Mouse (Mus musculus): ENCODE data around the gene Ogfod3. TPM values are rescaled to one million over a fixed set of nuclear protein-coding genes. Genes with fewer than 3 reads are reported as not detected.
A peak's percentile ranks its signal among the peaks of the same experiment; 100 is the strongest.

Gene Ogfod3
- total RNA-seq (2018; cell fraction: chromatin; rRNA removed): 1 to 10 TPM in 15 of 26 experiments, under 1 TPM in 8, not detected in 3; 0.49 to 3.6 (median 1.6) TPM
- 10 to 100 TPM in 1 of 26 experiments, 1 to 10 TPM in 25; 6.0 to 11.4 (median 8.1) TPM for total RNA-seq (2018; cell fraction: cytosol; rRNA removed)
- 10 to 100 TPM in 1 of 26 experiments, 1 to 10 TPM in 25; 1.6 to 10.4 (median 5.8) TPM for total RNA-seq (2018; cell fraction: nucleus; rRNA removed)
- polyA plus RNA-seq (2018): 8.1 to 12.7 TPM (median 12.5 TPM) in 3 replicates

DNA sequence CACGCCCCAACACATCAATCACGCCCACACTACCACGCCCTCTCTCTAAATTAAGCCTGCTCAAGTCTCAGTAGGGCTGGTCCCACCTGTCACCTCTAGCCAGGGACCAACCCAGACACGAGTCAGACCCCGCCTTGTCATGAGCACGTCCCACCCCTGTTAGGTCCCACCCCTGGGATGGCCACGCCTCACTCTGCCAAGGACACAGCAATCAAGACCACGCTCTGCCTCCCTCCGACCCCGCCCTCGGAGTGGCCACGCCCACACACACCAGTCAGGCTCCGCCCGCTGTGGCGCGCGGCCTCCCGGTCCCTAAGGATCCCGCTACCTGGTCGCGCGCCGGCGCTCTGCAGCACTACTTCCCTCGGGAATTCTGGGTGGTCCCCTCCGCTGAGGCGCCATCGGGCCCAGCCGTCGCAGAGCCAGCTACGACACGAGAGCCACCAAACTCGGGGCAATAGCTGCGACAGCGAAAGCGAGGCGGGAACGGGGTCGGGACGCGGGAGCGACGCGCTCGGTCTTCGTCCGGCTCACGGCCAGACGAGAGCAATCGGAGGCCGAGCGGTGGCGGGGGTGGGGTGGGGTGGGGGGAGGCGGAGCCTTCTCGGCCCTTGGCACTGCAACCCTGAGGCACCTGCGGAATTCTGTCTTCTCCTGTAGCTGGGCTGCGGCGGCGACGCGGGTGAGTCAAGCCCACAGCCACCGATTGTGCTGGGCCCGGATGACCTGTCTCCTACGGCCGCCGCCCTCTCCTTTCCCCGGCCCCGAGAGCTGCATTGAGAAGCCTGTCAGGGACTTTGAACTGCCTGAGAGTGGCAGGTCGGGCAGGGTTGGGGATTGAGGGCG, at the start of gene Ogfod3, which contains the start of gene Hexdc:
Ogfod3 (minus strand) TSS at position 551 of the 846 bp plus-strand sequence.
Hexdc (plus strand) TSS at position 273 of the 846 bp plus-strand sequence.
- 0% methylated on average over 68 of the region's 70 CpGs for WGBS (ENCODE audit: missing documents)

DNA sequence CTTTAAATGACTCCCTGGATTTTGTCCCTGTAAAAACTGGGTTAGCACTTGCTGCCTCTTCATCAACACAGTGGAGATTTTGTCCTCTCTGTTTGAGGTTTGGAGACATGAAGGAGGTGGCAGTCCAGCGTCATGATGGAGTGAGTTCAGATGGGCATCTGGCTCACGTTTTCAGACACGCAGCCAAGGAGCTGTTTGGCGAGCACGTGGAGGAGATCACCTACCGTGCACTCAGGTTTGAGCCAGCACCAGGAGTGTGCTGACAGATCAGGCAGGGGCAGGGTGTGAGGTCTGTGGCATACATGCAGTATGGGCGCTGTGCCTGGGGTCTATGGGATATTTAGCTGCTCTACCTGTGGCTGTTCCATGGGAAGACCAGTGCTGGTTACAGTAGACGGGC, 45.7 kb upstream of the Ogfod3 start:
- H3K36me3 ChIP-seq (ENCODE audit: inconsistent target): peaks cover 92% of the 10 kb centered on the region
- no peak overlapping the region for H3K27ac ChIP-seq
- H3K4me3 ChIP-seq (ENCODE audit: inconsistent target): no peak overlapping the region
- H3K79me2 ChIP-seq (ENCODE audit: inconsistent target): no peaks in the 10 kb centered on the region
- WGBS (ENCODE audit: missing documents): 93% methylated on average over 8 of the region's 8 CpGs

More for the DNA sequence above, at the start of gene Ogfod3, which contains the start of gene Hexdc:
- H3K4me3 ChIP-seq (ENCODE audit: inconsistent target): peak within 1 kb of the TSS; percentile 49
- H3K27ac ChIP-seq: no peak within 1 kb of the TSS
- H3K36me3 ChIP-seq (ENCODE audit: inconsistent target): no peaks in the 10 kb centered on the region; the same call in 1 of the 2 replicates
- no peaks in the 10 kb centered on the region for H3K79me2 ChIP-seq (ENCODE audit: inconsistent target)

DNA sequence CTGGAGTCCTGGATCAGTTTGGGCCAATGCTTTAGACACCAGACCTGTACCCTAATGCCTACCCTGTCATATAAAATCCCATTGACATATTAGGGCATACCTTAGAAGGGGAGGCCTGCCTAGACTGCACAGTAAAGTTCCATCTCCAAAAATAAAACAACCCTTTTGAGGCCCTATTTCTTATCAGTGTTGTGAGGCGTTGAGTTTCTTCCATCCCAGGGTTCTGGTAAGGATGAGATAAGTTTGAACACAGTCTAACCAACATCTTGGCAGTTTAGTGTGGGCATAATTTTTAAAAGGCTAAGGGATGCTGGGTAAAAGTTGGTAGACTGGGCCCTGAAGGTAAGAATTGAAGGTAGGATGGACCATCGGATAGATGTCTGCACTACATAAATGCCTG, 35.2 kb upstream of the Ogfod3 start:
- no peak overlapping the region for H3K27ac ChIP-seq
- peaks cover 12% of the 10 kb centered on the region; the same call in 1 of the 2 replicates for H3K36me3 ChIP-seq (ENCODE audit: inconsistent target)
- peaks cover 34% of the 10 kb centered on the region for H3K79me2 ChIP-seq (ENCODE audit: inconsistent target)
- H3K4me3 ChIP-seq (ENCODE audit: inconsistent target): no peak overlapping the region
- 100% methylated on average over 2 of the region's 2 CpGs for WGBS (ENCODE audit: missing documents)

DNA sequence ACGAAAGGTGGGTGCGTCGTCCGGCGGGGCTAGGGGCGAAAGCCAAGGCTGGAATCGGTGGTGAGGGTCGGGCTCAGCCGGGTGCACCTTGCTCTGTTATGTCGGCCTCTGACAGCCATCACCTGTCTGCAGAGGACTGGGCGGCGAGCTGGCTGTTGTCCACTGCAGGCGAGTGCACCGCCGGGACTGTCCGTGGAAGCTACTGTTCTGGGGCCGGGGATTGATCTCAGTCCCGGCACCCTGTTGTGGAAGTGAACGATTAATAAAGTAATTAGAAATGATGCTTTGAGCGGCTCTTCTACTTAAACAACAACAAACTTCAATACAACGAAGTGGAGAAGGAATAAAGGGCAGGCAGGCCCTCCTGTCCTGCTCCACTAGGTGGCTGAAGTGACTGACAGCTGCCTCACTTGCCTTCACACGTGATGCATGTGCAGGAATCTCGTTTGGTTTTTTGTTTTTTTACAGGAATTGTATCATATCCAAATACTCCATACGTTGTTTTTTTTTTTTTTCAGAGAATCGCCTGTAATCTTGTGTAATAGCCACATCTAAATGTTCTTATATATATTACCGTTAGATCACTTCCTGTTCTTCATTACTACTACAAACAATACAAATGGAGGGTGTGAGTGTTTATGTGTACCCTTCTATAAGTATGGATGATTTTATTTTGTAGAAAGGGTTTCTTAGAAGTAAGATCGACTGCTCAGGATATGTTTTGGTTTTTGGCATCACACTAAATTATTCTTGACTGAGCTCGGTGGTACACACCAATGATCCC, 33.0 kb upstream of the Ogfod3 start:
- Histone ChIP-seq H3K4me3 (ENCODE audit: inconsistent target) (peak overlapping the region; percentile 85), H3K79me2 (ENCODE audit: inconsistent target) (peaks cover 34% of the 10 kb centered on the region), H3K27ac (peak overlapping the region; percentile 79), H3K36me3 (ENCODE audit: inconsistent target) (no peaks in the 10 kb centered on the region)
- WGBS (ENCODE audit: missing documents): 3% methylated on average over 28 of the region's 28 CpGs

DNA sequence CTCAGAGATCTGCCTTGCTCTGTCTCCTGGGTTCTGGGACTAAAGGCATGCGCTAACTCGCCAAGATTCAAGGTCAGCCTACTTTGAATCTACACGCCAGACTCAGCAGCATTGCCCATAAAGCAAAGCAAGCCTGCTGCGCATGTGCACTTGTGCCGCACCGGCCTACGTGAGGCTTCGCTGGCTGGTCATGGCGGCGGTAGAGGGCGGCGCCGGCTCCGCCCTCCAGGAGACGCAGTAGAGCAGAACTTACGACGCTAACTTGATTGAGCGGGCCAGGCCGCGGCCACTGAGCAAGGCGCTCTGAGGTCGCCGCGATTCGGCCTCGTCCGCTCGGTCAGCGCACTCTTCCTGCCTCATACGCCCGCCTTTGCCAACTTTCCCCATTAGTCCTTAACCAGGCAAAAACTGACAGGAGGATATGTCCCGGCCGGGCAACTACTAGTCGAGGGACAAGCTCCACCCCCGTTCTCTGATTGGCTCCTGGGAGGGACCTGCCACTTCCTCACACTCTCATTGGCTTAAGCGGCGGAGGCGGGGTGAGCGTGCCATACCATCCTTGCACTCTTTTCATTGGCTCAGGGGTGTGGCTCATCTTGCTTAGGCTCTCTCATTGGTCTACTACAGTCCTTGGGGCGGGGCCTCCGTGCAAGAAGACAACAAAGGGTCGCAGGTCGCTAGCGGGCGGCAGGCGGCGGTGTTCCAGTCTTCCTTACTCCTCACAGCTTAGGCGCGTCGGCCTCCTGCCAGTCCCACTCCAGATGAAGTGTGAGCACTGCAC, 32.2 kb upstream of the Ogfod3 start, which contains the start of gene Narf:
Narf (plus strand) TSS at position 690 of the 781 bp plus-strand sequence.
- peaks cover 34% of the 10 kb centered on the region for H3K79me2 ChIP-seq (ENCODE audit: inconsistent target)
- peak within 1 kb of the TSS; percentile 79 for H3K27ac ChIP-seq
- no peaks in the 10 kb centered on the region for H3K36me3 ChIP-seq (ENCODE audit: inconsistent target)
- H3K4me3 ChIP-seq (ENCODE audit: inconsistent target): peak within 1 kb of the TSS; percentile 85
- under 1% methylated on average over 50 of the region's 50 CpGs for WGBS (ENCODE audit: missing documents)

DNA sequence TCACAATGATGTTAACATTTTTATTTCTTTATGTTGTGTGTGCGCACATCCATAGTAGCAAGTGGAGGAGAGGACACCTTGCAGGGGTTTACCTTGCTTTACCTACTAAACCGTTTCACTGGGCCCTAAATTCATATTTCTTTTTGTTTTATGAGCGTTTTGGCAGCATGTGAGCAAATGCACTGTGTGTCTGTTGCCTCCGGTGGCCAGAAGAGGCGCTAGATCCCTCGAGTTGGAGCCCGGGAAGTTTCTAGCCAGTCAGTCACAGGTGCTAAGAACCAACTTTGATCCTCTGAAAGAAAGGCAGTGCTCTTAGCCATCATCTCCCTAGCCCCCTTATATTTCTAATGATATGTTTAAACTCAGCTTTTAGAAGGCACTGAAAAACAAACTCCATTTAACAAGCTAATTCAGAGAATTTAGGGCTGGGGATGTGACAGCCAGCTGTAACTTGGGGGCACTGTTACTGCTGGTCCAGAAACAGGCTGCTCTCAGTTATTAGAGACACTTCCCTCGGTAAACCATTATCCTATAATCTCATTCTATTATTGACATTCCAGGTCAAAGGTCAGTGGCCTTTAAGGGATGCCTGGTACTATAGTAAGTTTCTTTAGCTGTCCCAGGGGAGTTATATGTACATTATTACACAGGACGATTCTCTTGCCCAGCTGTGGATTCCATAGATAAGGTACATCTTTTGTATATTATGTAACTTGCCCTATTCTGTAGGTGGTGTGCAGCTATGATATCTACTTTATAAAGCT, 31.1 kb upstream of the Ogfod3 start:
- Histone ChIP-seq H3K79me2 (ENCODE audit: inconsistent target) (peaks cover 29% of the 10 kb centered on the region), H3K27ac (peak overlapping the region; percentile 79), H3K36me3 (ENCODE audit: inconsistent target) (no peaks in the 10 kb centered on the region), H3K4me3 (ENCODE audit: inconsistent target) (peak overlapping the region; percentile 85; the same call in 1 of the 2 replicates)
- WGBS (ENCODE audit: missing documents): 29% methylated on average over 9 of the region's 9 CpGs

DNA sequence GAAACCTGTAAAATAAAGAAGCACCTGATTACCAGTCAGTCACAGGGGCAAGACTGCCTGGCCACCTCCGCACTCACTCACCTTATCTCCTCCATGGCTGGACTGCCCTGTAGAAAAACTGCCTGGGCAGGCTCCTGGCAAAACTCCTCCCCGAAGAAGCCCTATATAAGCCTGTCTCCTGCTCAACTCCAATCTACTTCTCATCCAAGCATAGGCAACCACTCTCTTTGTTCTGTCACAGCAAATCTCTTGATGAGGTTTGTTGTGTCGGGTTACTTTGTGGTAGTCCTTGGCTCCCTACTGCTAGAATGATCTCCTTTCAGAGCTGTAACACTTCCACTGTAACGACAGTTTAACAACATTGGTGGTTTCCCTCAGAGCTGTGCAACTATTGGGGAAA, 28.2 kb upstream of the Ogfod3 start:
- peaks cover 11% of the 10 kb centered on the region for H3K79me2 ChIP-seq (ENCODE audit: inconsistent target)
- WGBS (ENCODE audit: missing documents): 74% methylated on average over 4 of the region's 4 CpGs
- H3K27ac ChIP-seq: no peak overlapping the region
- H3K36me3 ChIP-seq (ENCODE audit: inconsistent target): no peaks in the 10 kb centered on the region
- no peak overlapping the region for H3K4me3 ChIP-seq (ENCODE audit: inconsistent target)

DNA sequence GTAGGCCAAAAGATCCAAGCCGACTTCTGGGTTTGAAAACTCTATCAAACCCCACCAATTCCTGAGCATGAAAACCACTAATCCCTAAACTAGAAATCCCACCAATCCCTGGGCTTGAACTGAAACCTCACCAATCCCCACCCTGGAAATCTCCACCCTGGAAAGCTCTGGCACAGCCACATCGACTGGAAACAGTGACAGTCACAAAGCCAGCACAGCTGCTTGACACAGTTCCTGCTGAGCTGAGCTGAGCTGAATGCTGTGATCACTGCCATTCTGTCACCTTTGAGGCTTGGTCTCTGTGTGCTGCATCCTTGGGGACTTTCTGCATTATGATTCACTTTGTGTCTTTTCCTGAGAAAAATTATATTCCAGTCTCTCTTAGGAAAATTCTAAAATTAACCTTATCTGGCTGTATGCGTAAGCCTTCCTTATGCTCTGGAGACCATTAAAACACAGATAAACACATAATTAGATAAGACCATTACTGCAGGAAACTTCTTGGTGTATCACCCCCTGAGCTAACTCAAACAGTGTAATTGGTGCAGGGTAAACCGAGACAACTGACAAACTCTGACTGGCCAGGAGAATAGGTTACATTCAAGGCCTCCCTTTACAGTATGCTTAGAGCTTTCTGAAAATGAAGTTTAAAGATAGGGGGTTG, 27.2 kb upstream of the Ogfod3 start:
- H3K4me3 ChIP-seq (ENCODE audit: inconsistent target): no peak overlapping the region
- H3K27ac ChIP-seq: no peak overlapping the region
- WGBS (ENCODE audit: missing documents): 85% methylated on average over 4 of the region's 4 CpGs
- H3K79me2 ChIP-seq (ENCODE audit: inconsistent target): peaks cover 18% of the 10 kb centered on the region
- peaks cover 6% of the 10 kb centered on the region for H3K36me3 ChIP-seq (ENCODE audit: inconsistent target)

DNA sequence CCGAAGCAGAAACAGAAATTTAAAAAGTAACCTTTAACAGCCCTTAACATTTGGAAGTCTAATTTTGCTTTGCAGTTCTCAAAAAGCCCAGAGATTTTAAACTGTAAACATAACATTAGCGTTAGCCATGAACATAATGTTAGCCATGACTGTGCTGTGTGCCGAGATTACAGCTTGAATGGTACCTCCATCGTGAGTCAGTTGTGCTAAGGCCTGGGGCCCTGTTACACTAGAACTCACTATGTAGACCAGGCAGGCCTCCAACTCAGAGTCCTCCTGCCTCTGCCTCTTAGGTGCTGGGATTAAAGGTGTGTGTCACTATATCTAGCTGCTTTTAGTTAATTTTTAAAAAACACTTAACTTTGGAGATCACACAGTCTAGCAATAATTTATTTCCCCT, 26.7 kb upstream of the Ogfod3 start:
- Histone ChIP-seq H3K79me2 (ENCODE audit: inconsistent target) (peaks cover 22% of the 10 kb centered on the region), H3K27ac (no peak overlapping the region), H3K4me3 (ENCODE audit: inconsistent target) (no peak overlapping the region), H3K36me3 (ENCODE audit: inconsistent target) (peaks cover 12% of the 10 kb centered on the region)
- 96% methylated on average over 4 of the region's 4 CpGs for WGBS (ENCODE audit: missing documents)

DNA sequence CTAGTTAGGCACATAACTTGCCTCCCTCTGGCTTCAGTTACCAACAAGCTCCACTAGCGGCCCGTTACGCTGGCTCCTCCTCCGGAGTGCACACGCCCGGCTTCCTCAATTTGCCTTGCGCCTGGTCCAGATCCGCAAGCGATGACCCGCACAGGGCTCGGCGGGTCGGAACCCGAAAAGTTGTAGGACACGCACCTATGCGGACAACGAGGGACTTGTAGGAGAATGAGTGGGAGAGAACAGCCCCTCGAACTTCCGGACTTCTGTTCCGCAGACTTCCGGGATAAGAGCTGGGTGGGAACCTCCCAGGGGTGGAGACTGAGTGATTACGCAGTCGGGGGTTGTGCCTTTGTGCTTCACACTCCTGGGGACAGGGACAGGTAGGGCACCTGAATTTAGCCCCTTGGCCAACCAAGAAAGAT, 24.5 kb upstream of the Ogfod3 start, which contains the start of gene Cybc1:
Cybc1 (minus strand) TSS at position 305 of the 422 bp plus-strand sequence.
- Histone ChIP-seq H3K4me3 (ENCODE audit: inconsistent target) (peak within 1 kb of the TSS; percentile 73), H3K79me2 (ENCODE audit: inconsistent target) (peaks cover 22% of the 10 kb centered on the region), H3K36me3 (ENCODE audit: inconsistent target) (peaks cover 33% of the 10 kb centered on the region), H3K27ac (peak within 1 kb of the TSS; percentile 93)
- WGBS (ENCODE audit: missing documents): 0% methylated on average over 23 of the region's 23 CpGs

DNA sequence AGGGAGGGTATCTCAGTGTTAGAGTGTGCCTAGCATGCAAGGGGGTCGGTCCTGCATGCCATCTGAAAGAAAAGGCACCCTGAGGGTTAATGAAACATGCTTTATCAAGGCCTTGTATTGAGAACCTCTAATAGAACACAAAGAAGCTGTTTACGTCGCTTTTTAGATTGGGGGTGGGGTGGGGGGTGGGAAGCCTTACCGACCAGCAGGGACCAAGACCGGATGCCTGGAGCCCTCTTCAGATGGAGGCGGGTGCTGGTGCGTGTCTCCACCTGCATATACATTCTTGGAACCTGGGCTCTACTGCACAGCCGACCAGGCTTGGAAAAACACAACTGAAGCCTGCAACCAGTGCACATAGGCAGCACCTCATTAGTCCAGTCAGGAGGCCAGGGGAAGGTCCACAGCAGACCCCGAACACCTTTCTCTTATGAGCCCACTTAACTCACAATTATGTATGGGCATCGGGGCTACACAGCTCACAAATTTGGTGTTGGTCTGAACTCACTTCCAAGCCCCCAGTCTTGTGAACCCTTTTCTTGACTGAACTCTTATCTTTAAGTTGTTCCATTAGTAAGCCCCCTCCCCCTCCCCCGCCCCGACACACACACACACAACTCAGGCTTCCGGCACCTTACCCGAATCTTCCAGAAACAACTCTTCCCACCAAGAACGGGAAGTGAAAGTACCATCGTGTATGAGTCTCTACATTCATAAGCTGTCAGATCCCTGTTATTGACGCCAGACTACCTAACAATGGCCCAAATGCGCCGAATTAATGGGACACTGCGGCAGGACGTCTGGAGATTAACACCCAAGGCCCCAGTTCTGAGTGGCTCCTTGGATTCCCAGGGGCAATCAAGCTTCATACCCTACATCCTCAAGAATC, 23.9 kb upstream of the Ogfod3 start:
- H3K79me2 ChIP-seq (ENCODE audit: inconsistent target): peaks cover 22% of the 10 kb centered on the region
- peak overlapping the region; percentile 93 for H3K27ac ChIP-seq
- 3% methylated on average over 20 of the region's 21 CpGs for WGBS (ENCODE audit: missing documents)
- peak overlapping the region; percentile 73 for H3K4me3 ChIP-seq (ENCODE audit: inconsistent target)
- H3K36me3 ChIP-seq (ENCODE audit: inconsistent target): peaks cover 39% of the 10 kb centered on the region

All from macrophage (primary cell).